Mouse (Mus musculus) stomach, postnatal 0 days (tissue): ENCODE measurements around the gene Prorsd1. TPM values are rescaled to one million over a fixed set of nuclear protein-coding genes. Genes with fewer than 3 reads are reported as not detected.

Experiments
- ATAC-seq: fragments of 200-750 bp; cut with Nextera tagmentation; 2 replicates; pipeline ENCODE4 v1.8.0; 2017; ENCODE audit not compliant: low FRiP score, low TSS enrichment
- DNase-seq: peaks from one replicate; pipeline ENCODE4 v3.0.0-alpha.2; 2016; ENCODE audit warnings: low spot score
- H3K27ac ChIP-seq: fragments of 300-500 bp; sonication (generic); replicated peaks from 2 replicates; pipeline ENCODE4 v1.5.1; 2014; ENCODE audit warnings: mild to moderate bottlenecking, control low read depth
- H3K27me3 ChIP-seq: fragments of 300-500 bp; sonication (generic); 2 replicates; pipeline ENCODE4 v1.6.1; 2014; ENCODE audit warnings: low read length; ENCODE audit not compliant: control insufficient read depth, insufficient read depth
- H3K36me3 ChIP-seq: fragments of 300-500 bp; sonication (generic); 2 replicates; pipeline ENCODE4 v1.6.1; 2014; ENCODE audit warnings: low read length, mixed read lengths; ENCODE audit not compliant: control insufficient read depth, insufficient read depth
- H3K4me1 ChIP-seq: fragments of 300-500 bp; sonication (generic); replicated peaks from 2 replicates; pipeline ENCODE4 v1.6.1; 2014; ENCODE audit warnings: antibody characterized with exemption; ENCODE audit not compliant: control insufficient read depth, insufficient read depth
- H3K4me2 ChIP-seq: fragments of 300-500 bp; sonication (generic); replicated peaks from 2 replicates; pipeline ENCODE4 v1.6.1; 2014; ENCODE audit warnings: low read depth, mild to moderate bottlenecking, control low read depth, moderate library complexity
- H3K4me3 ChIP-seq: fragments of 300-500 bp; sonication (generic); 2 replicates; pipeline ENCODE4 v1.5.1; 2014; ENCODE audit warnings: low read depth, low read length, control low read depth
- H3K9ac ChIP-seq: fragments of 300-500 bp; sonication (generic); 2 replicates; pipeline ENCODE4 v1.6.1; 2014; ENCODE audit warnings: mild to moderate bottlenecking, low read length, control low read depth, mixed read lengths
- H3K9me3 ChIP-seq: fragments of 300-500 bp; sonication (generic); 2 replicates; pipeline ENCODE4 v1.6.1; 2016; ENCODE audit warnings: low read length; ENCODE audit not compliant: control insufficient read depth
- CTCF ChIP-seq: IDR thresholded peaks from 2 replicates; pipeline ENCODE4 v1.5.1; 2016; ENCODE audit warnings: antibody characterized with exemption, low read depth, mild to moderate bottlenecking, moderate library complexity
- EP300 ChIP-seq: optimal IDR thresholded peaks from 2 replicates; pipeline ENCODE3; 2016; ENCODE audit warnings: antibody characterized with exemption
- polyA plus RNA-seq: library from polyadenylated mRNA; unstranded; fragments of >200 nt; fragmentation: Nextera tagmentation; extraction: Ambion mirVana; gene quantifications from 2 replicates; pipeline ENCODE4 v1.2.1, GENCODE M21; 2015

The Prorsd1 gene
- polyA plus RNA-seq, 1 experiment from 2014 or later, result 36.2 TPM

- ATAC-seq (no peak), DNase-seq (no peak)
- Histone ChIP-seq H3K27ac (no peak overlapping the region), H3K4me2 (no peak overlapping the region), H3K9me3 (no peaks in the 10 kb centered on the region), H3K36me3 (no peaks in the 10 kb centered on the region), H3K4me3 (no peak overlapping the region), H3K4me1 (no peaks in the 10 kb centered on the region), H3K27me3 (no peaks in the 10 kb centered on the region), H3K9ac (no peak overlapping the region)
- TF ChIP-seq EP300 (no peak), CTCF (no peak)
Observed at GRCm38 (mm10) chr11:29474676-29475075, 40.2 kb downstream of the Prorsd1 start.

Other genes starting within 250 kb of the Prorsd1 start
- 8.3 and 9.1 TPM in 2 replicates for gene Ccdc88a, start 141.4 kb downstream of the Prorsd1 start, polyA plus RNA-seq
- gene Mtif2, start 11.4 kb upstream of the Prorsd1 start, polyA plus RNA-seq, result 20.3 and 24.9 TPM in 2 replicates
- 0.07 TPM in 1 of 2 replicates, not detected in the other for gene Clhc1, start 32.9 kb upstream of the Prorsd1 start, polyA plus RNA-seq
- gene Rps27a, start 33.1 kb upstream of the Prorsd1 start, polyA plus RNA-seq, result 1,012 and 1,015 TPM in 2 replicates
- 56.1 and 68.3 TPM in 2 replicates for gene Rtn4, start 177.9 kb upstream of the Prorsd1 start, polyA plus RNA-seq